Mouse (Mus musculus) liver, embryonic 15.5 days (tissue): ENCODE data around the gene Sstr4. TPM values are rescaled to one million over a fixed set of nuclear protein-coding genes. Genes with fewer than 3 reads are reported as not detected.

ENCODE experiments used
- ATAC-seq: fragments of 200-750 bp; cut with Nextera tagmentation; 2 replicates; pipeline ENCODE4 v1.8.0; 2017; ENCODE audit warnings: moderate number of reproducible peaks, mild to moderate bottlenecking, moderate library complexity; ENCODE audit not compliant: insufficient read depth
- H3K27ac ChIP-seq: fragments of 300-500 bp; sonication (generic); replicated peaks from 2 replicates; pipeline ENCODE4 v1.5.1; 2015; ENCODE audit warnings: mild to moderate bottlenecking, inconsistent platforms
- H3K27me3 ChIP-seq: fragments of 300-500 bp; sonication (generic); 2 replicates; pipeline ENCODE4 v1.6.1; 2015; ENCODE audit warnings: mild to moderate bottlenecking, inconsistent platforms
- H3K36me3 ChIP-seq: fragments of 300-500 bp; sonication (generic); replicated peaks from 2 replicates; pipeline ENCODE4 v1.6.1; 2015; ENCODE audit warnings: moderate library complexity, mild to moderate bottlenecking, inconsistent platforms
- H3K4me1 ChIP-seq: fragments of 300-500 bp; sonication (generic); replicated peaks from 2 replicates; pipeline ENCODE4 v1.6.1; 2015; ENCODE audit warnings: inconsistent platforms
- H3K4me2 ChIP-seq: fragments of 300-500 bp; sonication (generic); 2 replicates; pipeline ENCODE4 v1.6.1; 2015; ENCODE audit warnings: moderate library complexity, mild to moderate bottlenecking, inconsistent platforms
- H3K4me3 ChIP-seq: fragments of 300-500 bp; sonication (generic); replicated peaks from 2 replicates; pipeline ENCODE4 v1.5.1; 2015; ENCODE audit warnings: mild to moderate bottlenecking, inconsistent platforms
- H3K9ac ChIP-seq: fragments of 300-500 bp; sonication (generic); 2 replicates; pipeline ENCODE4 v1.6.1; 2015; ENCODE audit warnings: moderate library complexity, mild to moderate bottlenecking, inconsistent platforms
- H3K9me3 ChIP-seq: fragments of 300-500 bp; sonication (generic); replicated peaks from 2 replicates; pipeline ENCODE4 v1.6.1; 2016; ENCODE audit warnings: inconsistent platforms
- WGBS: fragments of 180-500 bp; shearing (Covaris S2); methylation state at CpG from one replicate; pipeline ENCODE4 v1.1.7; 2015; ENCODE audit warnings: mixed read lengths; ENCODE audit not compliant: insufficient replicate concordance; 5-methylcytosine and 5-hydroxymethylcytosine counted together
- polyA plus RNA-seq: library from polyadenylated mRNA; unstranded; fragments of >200 nt; fragmentation: Nextera tagmentation; extraction: Ambion mirVana; gene quantifications from 2 replicates; pipeline ENCODE4 v1.2.1, GENCODE M21; 2015

Sstr4 gene
- polyA plus RNA-seq, 1 experiment from 2014 or later: not detected

- H3K27ac ChIP-seq: no peak overlapping the region
- WGBS: 37% methylated on average over 2 of the region's 2 CpGs
- H3K9me3 ChIP-seq: no peaks in the 10 kb centered on the region
Measured at GRCm38 (mm10) chr2:148373602-148374071, 21.5 kb upstream of the Sstr4 start.

GRCm38 (mm10) chr2:148375326-148376150 lies 19.6 kb upstream of the Sstr4 start:
- WGBS: 36% methylated on average over 10 of the region's 10 CpGs
- no peaks in the 10 kb centered on the region for H3K27me3 ChIP-seq
- no peak overlapping the region for H3K27ac ChIP-seq
- H3K36me3 ChIP-seq: no peaks in the 10 kb centered on the region
- H3K4me1 ChIP-seq: no peaks in the 10 kb centered on the region
- no peak overlapping the region for H3K9ac ChIP-seq
- no peak overlapping the region for H3K4me2 ChIP-seq
- H3K9me3 ChIP-seq: no peaks in the 10 kb centered on the region
- H3K4me3 ChIP-seq: no peak overlapping the region
- no peak for ATAC-seq

More at GRCm38 (mm10) chr2:148373602-148374071, 21.5 kb upstream of the Sstr4 start:
- no peaks in the 10 kb centered on the region for H3K27me3 ChIP-seq
- H3K36me3 ChIP-seq: no peaks in the 10 kb centered on the region
- no peak for ATAC-seq
- no peaks in the 10 kb centered on the region for H3K4me1 ChIP-seq
- no peak overlapping the region for H3K9ac ChIP-seq
- H3K4me3 ChIP-seq: no peak overlapping the region
- no peak overlapping the region for H3K4me2 ChIP-seq

GRCm38 (mm10) chr2:148378817-148379342 lies 16.3 kb upstream of the Sstr4 start:
- no peak overlapping the region for H3K4me2 ChIP-seq
- no peaks in the 10 kb centered on the region for H3K4me1 ChIP-seq
- no peaks in the 10 kb centered on the region for H3K9me3 ChIP-seq

GRCm38 (mm10) chr2:148379899-148380413 lies 15.2 kb upstream of the Sstr4 start:
- Histone ChIP-seq H3K4me1 (no peaks in the 10 kb centered on the region), H3K36me3 (no peaks in the 10 kb centered on the region), H3K9ac (no peak overlapping the region), H3K9me3 (no peaks in the 10 kb centered on the region), H3K27ac (no peak overlapping the region), H3K27me3 (no peaks in the 10 kb centered on the region), H3K4me2 (no peak overlapping the region), H3K4me3 (no peak overlapping the region)
- no peak for ATAC-seq
- 43% methylated on average over 1 of the region's 1 CpGs for WGBS

More at GRCm38 (mm10) chr2:148378817-148379342, 16.3 kb upstream of the Sstr4 start:
- 28% methylated on average over 1 of the region's 1 CpGs for WGBS
- Histone ChIP-seq H3K27ac (no peak overlapping the region), H3K9ac (no peak overlapping the region), H3K36me3 (no peaks in the 10 kb centered on the region), H3K27me3 (no peaks in the 10 kb centered on the region), H3K4me3 (no peak overlapping the region)
- no peak for ATAC-seq

- Histone ChIP-seq H3K4me1 (no peaks in the 10 kb centered on the region), H3K9ac (no peak overlapping the region), H3K36me3 (no peaks in the 10 kb centered on the region), H3K4me2 (no peak overlapping the region), H3K27ac (no peak overlapping the region), H3K9me3 (no peaks in the 10 kb centered on the region), H3K4me3 (no peak overlapping the region), H3K27me3 (no peaks in the 10 kb centered on the region)
- WGBS: 55% methylated on average over 2 of the region's 2 CpGs
- ATAC-seq: no peak
Measured at GRCm38 (mm10) chr2:148381076-148381475, 14.1 kb upstream of the Sstr4 start.

- no peak overlapping the region for H3K27ac ChIP-seq
- no peaks in the 10 kb centered on the region for H3K9me3 ChIP-seq
- 64% methylated on average over 3 of the region's 3 CpGs for WGBS
- ATAC-seq: no peak
- H3K27me3 ChIP-seq: no peaks in the 10 kb centered on the region
- H3K9ac ChIP-seq: no peak overlapping the region
- no peaks in the 10 kb centered on the region for H3K36me3 ChIP-seq
- H3K4me3 ChIP-seq: no peak overlapping the region
- no peaks in the 10 kb centered on the region for H3K4me1 ChIP-seq
- H3K4me2 ChIP-seq: no peak overlapping the region
Measured at GRCm38 (mm10) chr2:148386476-148386875, 8.7 kb upstream of the Sstr4 start.

- Histone ChIP-seq H3K4me1 (no peaks in the 10 kb centered on the region), H3K27me3 (no peaks in the 10 kb centered on the region), H3K9ac (no peak overlapping the region), H3K36me3 (no peaks in the 10 kb centered on the region), H3K4me3 (no peak overlapping the region), H3K27ac (no peak overlapping the region), H3K9me3 (no peaks in the 10 kb centered on the region), H3K4me2 (no peak overlapping the region)
- ATAC-seq: no peak
- 71% methylated on average over 2 of the region's 2 CpGs for WGBS
Measured at GRCm38 (mm10) chr2:148386927-148387326, 8.2 kb upstream of the Sstr4 start.

- H3K27me3 ChIP-seq: no peaks in the 10 kb centered on the region
- no peak overlapping the region for H3K9ac ChIP-seq
- 54% methylated on average over 6 of the region's 6 CpGs for WGBS
- H3K36me3 ChIP-seq: no peaks in the 10 kb centered on the region
- H3K4me2 ChIP-seq: no peak overlapping the region
- no peak overlapping the region for H3K27ac ChIP-seq
- no peak for ATAC-seq
- no peaks in the 10 kb centered on the region for H3K4me1 ChIP-seq
- H3K9me3 ChIP-seq: no peaks in the 10 kb centered on the region
- no peak overlapping the region for H3K4me3 ChIP-seq
Measured at GRCm38 (mm10) chr2:148387652-148388581, 7.2 kb upstream of the Sstr4 start.

- peaks cover 10% of the 10 kb centered on the region; the same call in 1 of the 2 replicates for H3K4me1 ChIP-seq
- WGBS: 19% methylated on average over 1 of the region's 1 CpGs
- no peak overlapping the region for H3K27ac ChIP-seq
- ATAC-seq: no peak
- no peak overlapping the region for H3K9ac ChIP-seq
- no peaks in the 10 kb centered on the region for H3K9me3 ChIP-seq
- no peak overlapping the region for H3K4me2 ChIP-seq
- no peak overlapping the region for H3K4me3 ChIP-seq
- H3K36me3 ChIP-seq: no peaks in the 10 kb centered on the region
- peaks cover 36% of the 10 kb centered on the region for H3K27me3 ChIP-seq
Measured at GRCm38 (mm10) chr2:148393149-148393548, 2.0 kb upstream of the Sstr4 start.

- no peak overlapping the region for H3K4me3 ChIP-seq
- peaks cover 10% of the 10 kb centered on the region; the same call in 1 of the 2 replicates for H3K4me1 ChIP-seq
- no peak overlapping the region for H3K4me2 ChIP-seq
- H3K9ac ChIP-seq: no peak overlapping the region
- no peak for ATAC-seq
- H3K27me3 ChIP-seq: peaks cover 36% of the 10 kb centered on the region
- H3K9me3 ChIP-seq: no peaks in the 10 kb centered on the region
- H3K27ac ChIP-seq: no peak overlapping the region
- no peaks in the 10 kb centered on the region for H3K36me3 ChIP-seq
Measured at GRCm38 (mm10) chr2:148393846-148394245, 1.3 kb upstream of the Sstr4 start.

GRCm38 (mm10) chr2:148396209-148396608 lies 1.1 kb downstream of the Sstr4 start:
- WGBS: 54% methylated on average over 10 of the region's 10 CpGs
- Histone ChIP-seq H3K4me3 (no peak overlapping the region), H3K4me2 (no peak overlapping the region)

More at GRCm38 (mm10) chr2:148396209-148396608, 1.1 kb downstream of the Sstr4 start:
- H3K27me3 ChIP-seq: peaks cover 36% of the 10 kb centered on the region
- H3K36me3 ChIP-seq: no peaks in the 10 kb centered on the region
- H3K9me3 ChIP-seq: no peaks in the 10 kb centered on the region
- ATAC-seq: no peak
- H3K9ac ChIP-seq: no peak overlapping the region
- no peak overlapping the region for H3K27ac ChIP-seq
- peaks cover 10% of the 10 kb centered on the region; the same call in 1 of the 2 replicates for H3K4me1 ChIP-seq
